Mouse (Mus musculus) right cerebral cortex, postnatal 25 days (tissue): ENCODE data around the gene Mllt10.

Source experiments
- DNase-seq: peaks from one replicate; pipeline ENCODE4 v3.0.0; 2022

The Mllt10 gene

GRCm38 (mm10) chr2:18034371-18035250 is 20.4 kb upstream of the Mllt10 start:
- DNase-seq = no peak

DNA sequence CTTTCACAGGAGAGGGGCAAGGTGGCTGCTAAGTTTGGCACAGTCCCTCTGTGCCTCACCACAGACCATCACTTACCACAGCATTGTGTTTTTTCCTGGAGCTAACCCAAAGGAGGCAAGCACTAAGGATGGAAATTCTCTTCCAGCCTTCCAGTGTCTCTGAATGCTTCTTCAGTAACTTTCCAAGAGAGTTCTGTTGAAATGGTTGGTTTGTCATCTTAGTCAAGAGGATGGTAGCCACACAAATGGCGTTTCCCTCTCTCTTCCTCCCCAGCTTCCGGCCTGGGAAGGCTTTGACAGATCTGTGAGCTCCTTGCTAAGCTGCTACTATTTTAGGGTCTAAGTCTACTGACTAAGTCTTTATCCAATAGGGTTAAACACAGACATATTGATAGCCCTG is 17.5 kb upstream of the Mllt10 start, which contains the start of gene A930004D18Rik:
Gene A930004D18Rik (minus strand): TSS at position 247 of the 400 bp plus-strand sequence.
- no peak for DNase-seq

- no peak for DNase-seq
These were observed 16.8 kb upstream of the Mllt10 start for GRCm38 (mm10) chr2:18038141-18038752.

- no peak for DNase-seq
These were observed 16.1 kb upstream of the Mllt10 start for GRCm38 (mm10) chr2:18038895-18039371.

- no peak for DNase-seq
These were observed 15.3 kb upstream of the Mllt10 start for GRCm38 (mm10) chr2:18039566-18040290.

- no peak for DNase-seq
These were observed 14.5 kb upstream of the Mllt10 start for GRCm38 (mm10) chr2:18040347-18041160.

DNA sequence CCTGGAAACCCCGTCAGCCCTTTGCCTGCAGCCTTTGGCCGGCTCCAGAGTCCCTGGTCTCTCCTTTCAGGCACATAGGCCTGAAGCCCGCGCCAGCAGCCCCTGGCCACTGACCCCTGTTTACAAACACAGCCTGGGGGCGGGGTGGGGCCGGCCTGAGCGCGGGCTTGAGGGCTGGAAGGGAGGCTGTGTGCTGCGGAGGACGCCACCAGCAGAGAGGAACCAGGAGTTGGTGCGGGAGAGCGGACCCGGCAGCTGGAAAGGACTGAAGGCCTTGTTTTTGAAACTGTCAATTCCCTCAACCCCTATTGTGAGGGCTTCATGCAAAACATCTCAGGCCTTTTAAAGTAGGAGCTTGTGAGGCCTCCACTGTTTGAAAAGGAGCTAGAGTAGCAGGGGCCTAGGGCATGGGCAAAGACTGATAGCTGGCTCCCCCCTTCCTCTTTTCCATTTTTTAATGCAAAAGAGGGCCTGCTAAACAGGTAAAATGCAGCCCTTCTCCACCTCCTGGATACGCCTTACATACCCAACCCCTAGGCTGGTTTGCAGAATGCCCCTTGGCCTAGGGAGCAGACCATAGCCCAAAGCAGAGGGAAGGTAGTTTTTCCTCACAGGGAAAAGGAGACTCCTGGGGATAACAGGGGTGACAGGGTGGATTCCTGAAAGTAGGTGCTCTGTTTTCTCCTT is 13.7 kb upstream of the Mllt10 start:
- no peak for DNase-seq

- no peak for DNase-seq
These were observed 9.8 kb upstream of the Mllt10 start for GRCm38 (mm10) chr2:18045143-18045780.

- DNase-seq = no peak
These were observed 9.3 kb upstream of the Mllt10 start for GRCm38 (mm10) chr2:18045781-18046181.

- no peak for DNase-seq
These were observed 8.9 kb upstream of the Mllt10 start for GRCm38 (mm10) chr2:18046186-18046585.

DNA sequence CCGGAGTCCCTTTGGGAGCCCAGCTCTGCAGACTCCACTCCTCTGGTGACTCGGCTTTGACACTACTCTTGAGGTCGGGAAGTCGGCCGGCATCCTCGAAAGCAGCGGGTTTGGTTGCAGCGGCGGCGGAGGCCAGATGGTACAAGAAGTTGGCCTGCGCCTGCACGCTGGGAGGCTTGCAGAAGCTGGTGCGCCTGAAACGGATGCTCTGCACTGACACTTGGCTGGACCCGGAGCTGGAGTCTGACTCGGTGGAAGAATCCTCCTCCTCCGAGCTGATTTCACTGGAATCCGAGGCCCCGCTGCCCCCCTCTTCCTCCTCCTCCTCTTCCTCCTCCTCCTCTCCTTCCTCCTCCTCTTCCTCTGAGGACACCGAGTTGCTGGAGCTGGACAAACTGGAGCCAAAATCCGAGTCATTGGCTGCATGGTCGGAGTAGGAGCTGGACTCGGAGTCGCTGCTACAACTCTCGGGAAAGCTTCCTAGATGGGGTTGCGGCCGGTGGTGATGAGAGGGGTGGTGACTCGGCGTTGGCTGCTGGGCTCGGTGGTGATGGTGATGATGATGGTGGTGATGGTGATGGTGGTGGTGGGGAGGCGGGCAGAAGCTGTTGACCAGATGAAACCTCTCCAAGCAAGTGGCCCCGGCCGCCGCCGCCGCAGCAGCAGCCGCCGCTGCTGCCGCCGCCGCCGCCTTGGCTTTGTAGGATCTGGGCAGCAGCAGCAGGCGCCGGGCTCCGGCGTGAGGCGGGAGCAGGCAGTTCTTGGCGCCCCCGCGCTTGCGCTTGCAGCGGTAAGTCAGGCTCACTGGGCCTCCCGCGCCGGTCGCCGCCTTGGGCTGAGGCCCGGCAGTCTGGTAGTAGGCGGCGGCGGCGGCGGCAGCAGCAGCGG is 8.0 kb upstream of the Mllt10 start:
- DNase-seq = peak; percentile 67

- DNase-seq = peak; percentile 84
These were observed 7.2 kb upstream of the Mllt10 start for GRCm38 (mm10) chr2:18047646-18048452.

DNA sequence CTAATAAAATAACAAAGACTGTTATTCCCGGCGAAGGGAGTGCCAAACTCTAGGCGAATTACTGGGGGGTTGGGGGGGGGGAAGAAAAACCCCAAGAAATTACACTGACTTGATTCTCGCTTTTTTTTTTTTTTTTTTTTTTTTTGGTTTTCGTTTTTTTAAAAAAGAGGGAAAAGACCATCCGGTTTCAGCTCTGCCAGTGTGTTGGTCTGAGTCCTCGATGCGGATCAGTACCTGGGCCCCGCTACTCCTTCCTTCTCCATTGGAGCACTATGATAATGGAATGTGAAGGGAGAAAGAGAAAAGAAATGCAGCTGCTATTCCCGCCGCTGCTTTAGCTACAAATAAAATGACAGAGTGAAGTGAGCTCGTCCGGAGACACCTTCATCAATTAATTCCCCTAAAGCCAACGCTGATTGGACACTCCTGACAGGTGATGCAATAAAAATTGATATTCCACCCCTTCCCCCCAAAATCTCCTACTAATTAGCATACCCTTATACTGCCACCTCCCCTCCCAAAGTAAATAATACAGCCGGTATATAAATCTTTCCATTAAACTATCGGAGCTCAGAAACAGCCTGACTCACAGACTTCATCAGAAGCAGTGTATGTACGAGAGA is 6.5 kb upstream of the Mllt10 start, which contains the start of gene Skida1:
Gene Skida1 (minus strand): TSS at position 599 of the 623 bp plus-strand sequence.
- no peak for DNase-seq

GRCm38 (mm10) chr2:18049279-18049821 is 5.7 kb upstream of the Mllt10 start:
- DNase-seq = no peak

DNA sequence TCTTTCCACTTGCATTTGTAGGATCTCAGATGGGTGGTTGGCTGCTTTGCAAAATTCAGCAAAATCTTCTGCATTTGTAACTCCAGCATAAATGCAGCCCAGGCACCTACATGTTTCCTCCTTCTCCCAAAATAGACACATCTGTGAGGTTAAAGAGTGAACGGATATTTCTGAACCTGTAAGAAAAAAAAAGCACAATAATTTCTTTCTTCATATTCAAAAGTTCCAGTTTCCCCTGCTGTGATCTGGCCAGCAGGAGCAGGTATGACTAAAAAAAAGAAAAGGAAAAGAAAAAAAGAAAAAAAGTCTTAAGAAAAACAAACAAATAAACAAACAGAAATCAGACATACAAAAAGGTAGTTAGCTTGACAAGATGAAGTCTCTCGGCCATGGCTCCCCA is 5.0 kb upstream of the Mllt10 start:
- DNase-seq = no peak

DNA sequence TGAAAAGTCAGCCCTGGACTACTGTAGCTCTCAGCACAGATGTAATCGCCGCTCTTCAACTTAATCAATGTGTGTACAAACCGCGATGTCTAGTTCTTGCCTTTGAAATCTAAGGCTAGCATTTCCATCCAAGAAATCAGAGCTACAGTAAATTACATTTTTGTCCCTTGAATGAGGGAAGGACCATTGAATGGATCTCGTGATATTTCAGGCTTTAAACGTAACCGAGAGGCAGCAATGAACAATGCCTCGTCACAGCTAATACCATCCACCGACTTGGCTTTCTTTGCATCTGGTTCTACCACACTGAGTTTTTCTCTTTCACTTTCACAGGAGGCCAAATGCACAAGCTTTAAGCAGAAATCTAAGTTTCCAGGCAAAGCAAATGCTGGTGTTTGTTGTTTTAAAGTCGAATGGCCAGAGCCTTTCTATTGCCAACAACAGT is 4.5 kb upstream of the Mllt10 start:
- no peak for DNase-seq

DNA sequence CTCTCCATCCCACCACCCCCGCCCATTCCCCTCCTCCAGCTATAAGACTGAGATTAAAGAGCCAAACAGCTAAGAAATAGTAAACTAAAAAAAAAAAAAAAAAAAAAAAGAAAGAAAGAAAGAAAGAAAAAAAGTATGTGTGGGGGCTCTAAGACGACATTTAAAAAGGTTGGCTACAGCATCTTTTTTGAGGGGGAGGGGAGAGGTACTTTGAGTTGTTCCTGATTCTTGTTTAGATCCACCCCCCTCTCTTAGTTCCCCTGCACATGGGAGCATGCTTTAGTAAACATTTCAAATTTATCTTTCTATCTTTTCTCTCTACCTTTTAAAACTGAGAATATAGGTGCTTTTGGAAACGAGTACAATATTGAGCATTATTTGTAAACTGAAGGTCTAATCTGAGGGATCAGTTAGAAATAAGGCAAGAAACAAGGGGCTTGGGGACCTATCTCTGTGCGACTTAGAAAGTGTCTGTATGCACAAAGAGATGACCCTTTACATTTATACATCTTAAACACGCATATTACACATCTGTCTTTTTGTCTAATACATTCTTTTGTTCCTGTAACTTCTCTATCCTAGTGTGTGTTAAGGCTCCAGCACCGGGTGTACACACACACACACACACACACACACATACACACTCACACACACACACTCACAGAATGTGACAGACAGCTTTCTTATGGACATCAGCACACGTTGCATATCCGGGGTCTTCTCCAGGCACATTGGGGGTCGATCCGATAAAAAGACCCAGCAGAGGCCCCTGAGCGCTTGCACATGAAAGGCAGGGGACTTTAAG is 3.8 kb upstream of the Mllt10 start:
- no peak for DNase-seq

- DNase-seq = no peak
These were observed 3.2 kb upstream of the Mllt10 start for GRCm38 (mm10) chr2:18051831-18052170.
